Mouse (Mus musculus): Measurements from ENCODE around the gene Slc22a20. TPM values are rescaled to one million over a fixed set of nuclear protein-coding genes. Genes with fewer than 3 reads are reported as not detected.

The Slc22a20 gene
- polyA plus RNA-seq, 1 experiment: not detected

DNA sequence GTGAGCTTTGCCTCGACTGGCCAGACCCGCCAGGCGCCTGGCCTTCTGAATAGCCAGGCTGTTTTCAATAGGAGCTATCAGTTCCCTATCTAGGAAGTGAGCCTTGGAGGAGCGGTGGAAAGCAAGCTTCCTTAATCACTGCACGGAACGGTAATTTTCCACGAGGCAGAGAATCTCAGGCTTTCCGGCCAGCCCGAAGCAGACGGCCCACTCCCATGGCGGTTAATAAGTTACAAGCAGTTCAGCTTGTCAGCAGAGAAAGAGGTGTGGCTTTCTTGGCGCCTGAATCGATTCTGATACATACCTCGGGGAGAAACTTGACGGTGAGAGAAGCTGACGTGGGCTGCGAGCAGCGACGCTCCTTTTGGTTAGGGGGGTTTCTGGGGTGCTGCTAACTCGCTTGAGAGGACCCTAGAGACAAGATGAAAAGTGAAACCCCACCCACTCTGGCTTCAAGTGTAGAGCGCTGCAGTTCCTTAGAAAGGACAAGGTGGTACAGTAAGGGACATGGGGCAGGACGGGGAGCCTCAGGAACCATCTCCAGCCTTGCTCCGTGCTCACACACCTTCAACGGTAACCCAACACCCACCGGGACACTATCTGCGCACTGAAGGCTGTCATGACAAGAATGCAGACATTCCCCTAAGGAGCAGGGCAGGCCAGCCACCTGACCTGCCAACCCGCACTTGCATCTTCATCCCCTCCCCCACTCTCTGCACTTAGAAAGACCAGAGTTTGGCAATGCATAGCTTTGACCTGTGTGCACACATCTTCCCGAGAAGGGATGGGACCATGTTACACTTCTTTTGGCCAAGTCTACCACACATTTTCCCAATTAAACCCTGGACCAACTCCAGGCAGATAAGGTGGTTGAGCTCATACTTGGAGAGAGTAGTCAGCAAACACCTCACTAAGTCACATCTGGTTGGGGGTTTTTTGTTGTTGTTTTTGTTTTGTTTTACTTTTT lies 30.0 kb downstream of the Slc22a20 start:
- peaks cover 6% of the 10 kb centered on the region for H3K36me3 ChIP-seq (ENCODE audit: control insufficient read depth, insufficient read depth)
- H3K4me2 ChIP-seq (ENCODE audit: low read depth): peak overlapping the region; percentile 34
- H3ac ChIP-seq (ENCODE audit: control insufficient read depth, insufficient read length): no peak overlapping the region
- no peaks in the 10 kb centered on the region for H3K27me3 ChIP-seq (ENCODE audit: control insufficient read depth, insufficient read depth, insufficient read length)
- TF ChIP-seq REST (IDR thresholded peaks at IDR 0.05; ENCODE audit: insufficient read depth, insufficient read length): no peak
- no peak for TF ChIP-seq TCF3 (IDR thresholded peaks at IDR 0.05; ENCODE audit: insufficient read length, low read depth)
- TF ChIP-seq MAX (IDR thresholded peaks at IDR 0.05; ENCODE audit: low read depth): no peak
- TF ChIP-seq TCF12 (IDR thresholded peaks at IDR 0.05; ENCODE audit: insufficient read depth, poor library complexity, severe bottlenecking): no peak
- no peak for TF ChIP-seq MYOD1 (IDR thresholded peaks at IDR 0.05; ENCODE audit: control insufficient read depth in 1 of 3, insufficient read length in 2 of 3, low read depth in 2 of 3)
- TF ChIP-seq USF1 (IDR thresholded peaks at IDR 0.05; ENCODE audit: low read depth): no peak
- no peak for TF ChIP-seq POLR2AphosphoS2 (IDR thresholded peaks at IDR 0.05; ENCODE audit: insufficient read length, low read depth)
- TF ChIP-seq CEBPB (IDR thresholded peaks at IDR 0.05; ENCODE audit: insufficient read depth, poor library complexity, severe bottlenecking): no peak
- no peak for TF ChIP-seq MYOG (IDR thresholded peaks at IDR 0.05; ENCODE audit: control insufficient read depth in 1 of 3, insufficient read depth in 1 of 3, insufficient read length in 2 of 3, low read depth in 2 of 3)
- no peak for TF ChIP-seq POLR2A (IDR thresholded peaks at IDR 0.05; ENCODE audit: insufficient read length, low read depth)
- H3K4me3 ChIP-seq: no peak overlapping the region
- no peaks in the 10 kb centered on the region for H3K79me2 ChIP-seq (ENCODE audit: control insufficient read depth, insufficient read depth)

- H3K79me2 ChIP-seq (ENCODE audit: control insufficient read depth, insufficient read depth): no peaks in the 10 kb centered on the region
- no peak overlapping the region for H3ac ChIP-seq (ENCODE audit: control insufficient read depth, insufficient read length)
- no peak for TF ChIP-seq POLR2A (IDR thresholded peaks at IDR 0.05; ENCODE audit: insufficient read length, low read depth)
- no peak for TF ChIP-seq MYOD1 (IDR thresholded peaks at IDR 0.05; ENCODE audit: control insufficient read depth in 1 of 3, insufficient read length in 2 of 3, low read depth in 2 of 3)
- TF ChIP-seq USF1 (IDR thresholded peaks at IDR 0.05; ENCODE audit: low read depth): no peak
- TF ChIP-seq MYOG (IDR thresholded peaks at IDR 0.05; ENCODE audit: control insufficient read depth in 1 of 3, insufficient read depth in 1 of 3, insufficient read length in 2 of 3, low read depth in 2 of 3): no peak
- TF ChIP-seq TCF3 (IDR thresholded peaks at IDR 0.05; ENCODE audit: insufficient read length, low read depth): no peak
- no peak for TF ChIP-seq TCF12 (IDR thresholded peaks at IDR 0.05; ENCODE audit: insufficient read depth, poor library complexity, severe bottlenecking)
- TF ChIP-seq REST (IDR thresholded peaks at IDR 0.05; ENCODE audit: insufficient read depth, insufficient read length): no peak
- H3K4me2 ChIP-seq (ENCODE audit: low read depth): no peak overlapping the region
- H3K27me3 ChIP-seq (ENCODE audit: control insufficient read depth, insufficient read depth, insufficient read length): no peaks in the 10 kb centered on the region
- no peak overlapping the region for H3K4me3 ChIP-seq
- H3K36me3 ChIP-seq (ENCODE audit: control insufficient read depth, insufficient read depth): peaks cover 6% of the 10 kb centered on the region
Measured at GRCm38 (mm10) chr19:5954936-5955335, 31.0 kb downstream of the Slc22a20 start.

DNA sequence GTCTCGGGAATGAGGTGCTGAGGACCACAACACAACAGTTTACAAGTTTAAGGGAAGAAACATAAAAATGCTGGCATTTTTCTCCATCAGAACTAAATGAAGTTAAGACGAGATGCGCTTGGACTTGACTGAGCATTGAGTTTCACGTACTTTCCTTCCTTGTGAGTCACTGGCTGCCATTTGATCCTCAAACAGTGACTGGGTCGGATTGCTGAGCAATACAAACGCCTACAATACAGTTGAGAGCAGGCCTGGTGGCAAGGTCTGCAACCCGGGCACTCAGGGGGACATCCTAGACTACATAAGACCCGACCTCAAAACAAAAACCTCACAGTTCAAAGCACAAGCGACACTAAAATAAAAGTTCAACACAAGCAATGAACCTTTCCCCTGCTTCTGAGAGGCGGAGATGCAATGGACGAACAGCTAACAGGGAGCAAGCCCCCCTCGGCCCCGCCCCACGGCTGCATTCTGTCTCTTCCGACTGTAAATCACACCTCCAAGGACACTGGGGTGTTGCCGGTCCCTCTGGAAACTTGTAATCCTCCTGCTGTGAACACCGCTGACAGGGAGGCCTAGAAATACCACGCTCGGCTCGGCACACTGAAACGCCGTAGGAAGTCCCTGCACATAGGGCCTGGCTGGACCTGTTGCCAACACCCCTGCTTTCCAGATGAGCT lies 31.8 kb downstream of the Slc22a20 start:
- H3K27me3 ChIP-seq (ENCODE audit: control insufficient read depth, insufficient read depth, insufficient read length): no peaks in the 10 kb centered on the region
- TF ChIP-seq REST (IDR thresholded peaks at IDR 0.05; ENCODE audit: insufficient read depth, insufficient read length) (no peak), E2F4 (IDR thresholded peaks at IDR 0.05; ENCODE audit: insufficient read depth) (no peak), MYOG (IDR thresholded peaks at IDR 0.05; ENCODE audit: control insufficient read depth in 1 of 3, insufficient read depth in 1 of 3, insufficient read length in 2 of 3, low read depth in 2 of 3) (no peak), POLR2A (IDR thresholded peaks at IDR 0.05; ENCODE audit: insufficient read length, low read depth) (no peak), TCF3 (IDR thresholded peaks at IDR 0.05; ENCODE audit: insufficient read length, low read depth) (no peak), MAX (IDR thresholded peaks at IDR 0.05; ENCODE audit: low read depth) (no peak), TCF12 (IDR thresholded peaks at IDR 0.05; ENCODE audit: insufficient read depth, poor library complexity, severe bottlenecking) (no peak), MYOD1 (IDR thresholded peaks at IDR 0.05; ENCODE audit: control insufficient read depth in 1 of 3, insufficient read length in 2 of 3, low read depth in 2 of 3) (no peak), CEBPB (IDR thresholded peaks at IDR 0.05; ENCODE audit: insufficient read depth, poor library complexity, severe bottlenecking) (no peak), USF1 (IDR thresholded peaks at IDR 0.05; ENCODE audit: low read depth) (no peak), POLR2AphosphoS2 (IDR thresholded peaks at IDR 0.05; ENCODE audit: insufficient read length, low read depth) (no peak), SRF (IDR thresholded peaks at IDR 0.05; ENCODE audit: control insufficient read depth, insufficient read length, low read depth) (no peak)
- no peak overlapping the region for H3K4me3 ChIP-seq
- no peak overlapping the region for H3ac ChIP-seq (ENCODE audit: control insufficient read depth, insufficient read length)
- no peaks in the 10 kb centered on the region for H3K79me2 ChIP-seq (ENCODE audit: control insufficient read depth, insufficient read depth)
- peak overlapping the region; percentile 53 for H3K4me2 ChIP-seq (ENCODE audit: low read depth)
- H3K36me3 ChIP-seq (ENCODE audit: control insufficient read depth, insufficient read depth): peaks cover 9% of the 10 kb centered on the region

DNA sequence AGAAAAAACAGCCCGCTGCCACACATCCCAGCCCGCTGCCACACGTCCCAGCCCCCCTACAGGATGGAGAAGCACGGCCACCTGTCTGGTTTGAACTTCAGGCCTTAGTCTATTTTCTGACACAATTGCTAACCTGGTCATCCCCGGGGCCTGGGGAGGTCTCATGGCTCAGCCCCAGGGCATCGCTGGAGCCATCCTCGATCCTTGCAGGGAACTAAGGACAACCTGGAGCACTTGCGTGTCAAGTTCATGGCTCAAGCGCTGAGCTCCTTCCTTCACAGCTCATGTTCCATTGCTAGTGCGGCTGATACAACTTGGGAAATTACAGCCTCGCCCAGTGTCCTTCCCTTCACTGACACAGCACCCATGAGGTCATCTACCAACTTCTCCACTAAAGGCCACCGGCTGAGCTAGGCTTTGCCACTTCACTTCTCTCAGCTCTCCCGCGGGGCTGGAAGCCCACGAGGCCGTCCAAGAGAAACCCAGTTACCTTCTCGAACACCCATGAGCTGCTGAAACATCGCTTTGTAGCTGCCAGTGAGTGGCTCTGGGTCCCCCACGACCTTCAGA lies 32.7 kb downstream of the Slc22a20 start:
- no peak overlapping the region for H3ac ChIP-seq (ENCODE audit: control insufficient read depth, insufficient read length)
- H3K4me2 ChIP-seq (ENCODE audit: low read depth): peak overlapping the region; percentile 53
- H3K4me3 ChIP-seq: no peak overlapping the region
- TF ChIP-seq TCF12 (IDR thresholded peaks at IDR 0.05; ENCODE audit: insufficient read depth, poor library complexity, severe bottlenecking): no peak
- TF ChIP-seq REST (IDR thresholded peaks at IDR 0.05; ENCODE audit: insufficient read depth, insufficient read length): no peak
- no peak for TF ChIP-seq MAX (IDR thresholded peaks at IDR 0.05; ENCODE audit: low read depth)
- TF ChIP-seq POLR2A (IDR thresholded peaks at IDR 0.05; ENCODE audit: insufficient read length, low read depth): no peak
- no peak for TF ChIP-seq POLR2AphosphoS2 (IDR thresholded peaks at IDR 0.05; ENCODE audit: insufficient read length, low read depth)
- no peak for TF ChIP-seq MYOG (IDR thresholded peaks at IDR 0.05; ENCODE audit: control insufficient read depth in 1 of 3, insufficient read depth in 1 of 3, insufficient read length in 2 of 3, low read depth in 2 of 3)
- TF ChIP-seq E2F4 (IDR thresholded peaks at IDR 0.05; ENCODE audit: insufficient read depth): no peak
- no peak for TF ChIP-seq CEBPB (IDR thresholded peaks at IDR 0.05; ENCODE audit: insufficient read depth, poor library complexity, severe bottlenecking)
- TF ChIP-seq TCF3 (IDR thresholded peaks at IDR 0.05; ENCODE audit: insufficient read length, low read depth): no peak
- TF ChIP-seq MYOD1 (IDR thresholded peaks at IDR 0.05; ENCODE audit: control insufficient read depth in 1 of 3, insufficient read length in 2 of 3, low read depth in 2 of 3): no peak
- no peaks in the 10 kb centered on the region for H3K79me2 ChIP-seq (ENCODE audit: control insufficient read depth, insufficient read depth)
- no peaks in the 10 kb centered on the region for H3K27me3 ChIP-seq (ENCODE audit: control insufficient read depth, insufficient read depth, insufficient read length)
- H3K36me3 ChIP-seq (ENCODE audit: control insufficient read depth, insufficient read depth): peaks cover 7% of the 10 kb centered on the region
